ENCODE assay signal across 21 mouse cellular contexts in genomic region chr4:3147926-3148325, GRCm38 (mm10). TPM values are rescaled to one million over a fixed set of nuclear protein-coding genes. Genes with fewer than 3 reads are reported as not detected.
"Had no signal": no experiment of that assay in that cellular context is flagged by ENCODE, and none has a peak within 500 bp of the region (broad histone marks: within the 10 kb centered on the region; RNA-seq: fewer than 3 reads in every experiment).

No protein-coding gene starts in this region.

RNA-seq across cellular contexts. Expression of gene Vmn1r2, which starts 19.2 kb away (rescaled TPM):
- polyA plus RNA-seq: liver, embryonic 13.5 days; liver, embryonic 15.5 days; liver, postnatal 0 days; lung, adult 2 months; lung, embryonic 15.5 days; lung, postnatal 0 days; macrophage; midbrain, embryonic 10.5 days; midbrain, embryonic 12.5 days; midbrain, embryonic 14.5 days; midbrain, embryonic 16.5 days; myocyte; neural tube, embryonic 11.5 days; neural tube, embryonic 13.5 days; neural tube, embryonic 15.5 days; spleen, adult 2 months; stomach, embryonic 15.5 days; stomach, postnatal 0 days; testis, adult 2 months; thymus, adult 2 months; urinary bladder, adult 2 months had no signal

RNA-seq across cellular contexts. Expression of gene Vmn1r3, which starts 37.2 kb away (rescaled TPM):
- polyA plus RNA-seq: liver, embryonic 13.5 days; liver, embryonic 15.5 days; liver, postnatal 0 days; lung, adult 2 months; lung, embryonic 15.5 days; lung, postnatal 0 days; macrophage; midbrain, embryonic 10.5 days; midbrain, embryonic 12.5 days; midbrain, embryonic 14.5 days; midbrain, embryonic 16.5 days; myocyte; neural tube, embryonic 11.5 days; neural tube, embryonic 13.5 days; neural tube, embryonic 15.5 days; spleen, adult 2 months; stomach, embryonic 15.5 days; stomach, postnatal 0 days; testis, adult 2 months; urinary bladder, adult 2 months had no signal
